Mouse (Mus musculus) 416B (cell line): ENCODE measurements around the gene Adgrf4.

Experiments used
- DNase-seq: peaks from one replicate; pipeline ENCODE4 v3.0.0; 2011; ENCODE audit warnings: low read depth

Adgrf4 gene

DNA sequence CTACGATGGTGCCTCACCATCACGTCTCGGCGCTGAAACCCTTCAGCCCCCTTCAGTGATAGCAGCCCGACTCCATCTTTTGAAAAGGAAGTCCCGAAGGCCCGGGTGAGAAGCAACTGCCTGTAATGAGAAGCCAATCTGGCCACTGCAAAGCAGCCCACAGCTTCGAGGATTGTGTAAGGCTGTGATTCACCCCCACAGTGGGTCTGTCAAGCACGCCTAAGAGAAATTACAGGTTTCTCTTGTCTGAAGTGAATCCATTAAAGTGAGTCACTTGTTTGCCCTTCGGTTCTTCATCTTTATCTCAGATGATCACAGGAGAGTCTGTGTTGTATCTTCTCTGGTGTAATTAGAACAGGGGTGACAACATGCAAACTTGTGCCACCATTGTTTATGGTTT is at the start of gene Adgrf4:
Gene Adgrf4 (minus strand): TSS at position 149 of the 400 bp plus-strand sequence.
- DNase-seq: no peak

DNA sequence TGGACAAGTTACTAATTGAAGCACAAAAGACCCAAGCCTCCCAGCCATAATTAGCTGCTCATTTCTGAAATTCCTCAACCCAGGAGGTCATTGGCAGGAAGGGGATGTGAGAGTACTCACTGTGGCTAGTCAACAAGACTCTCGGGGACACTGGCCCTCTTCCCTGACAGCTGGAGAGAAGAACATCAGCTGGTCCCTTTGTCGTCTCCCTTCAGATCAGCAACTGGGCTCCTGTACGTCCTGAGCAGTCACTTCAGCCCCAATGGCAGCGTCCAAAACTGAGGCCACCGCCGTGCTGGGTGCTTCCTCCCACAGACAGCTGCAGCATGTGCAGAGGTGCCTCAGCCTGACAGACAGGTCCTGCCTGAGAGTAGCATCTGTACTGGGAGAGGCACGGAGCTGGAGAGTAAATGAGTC is 49.7 kb upstream of the Adgrf4 start, which contains the start of gene Adgrf2:
Gene Adgrf2 (minus strand): TSS at position 379 of the 417 bp plus-strand sequence.
- no peak for DNase-seq

DNA sequence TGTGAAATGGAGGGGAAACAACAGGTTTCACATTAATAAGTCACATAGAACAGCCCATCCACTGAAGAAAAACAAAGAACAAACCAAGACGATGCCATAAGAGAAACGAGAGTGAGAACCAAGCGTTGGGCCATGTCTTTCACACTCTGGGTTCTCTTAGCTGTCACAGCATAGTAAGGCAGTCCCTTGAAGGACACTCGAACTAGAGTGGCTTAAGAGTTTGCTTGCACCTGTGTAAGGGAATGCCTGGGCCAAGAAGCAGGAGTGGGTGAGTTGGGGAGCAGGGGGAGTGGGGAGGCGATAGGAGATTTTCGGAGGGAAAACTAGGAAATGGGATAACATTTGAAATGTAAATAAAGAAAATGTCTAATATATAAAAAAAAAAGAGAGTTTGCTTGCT is 46.7 kb upstream of the Adgrf4 start:
- no peak for DNase-seq

GRCm38 (mm10) chr17:42717161-42717560 is 25.1 kb upstream of the Adgrf4 start:
- peak; percentile 38 for DNase-seq

DNA sequence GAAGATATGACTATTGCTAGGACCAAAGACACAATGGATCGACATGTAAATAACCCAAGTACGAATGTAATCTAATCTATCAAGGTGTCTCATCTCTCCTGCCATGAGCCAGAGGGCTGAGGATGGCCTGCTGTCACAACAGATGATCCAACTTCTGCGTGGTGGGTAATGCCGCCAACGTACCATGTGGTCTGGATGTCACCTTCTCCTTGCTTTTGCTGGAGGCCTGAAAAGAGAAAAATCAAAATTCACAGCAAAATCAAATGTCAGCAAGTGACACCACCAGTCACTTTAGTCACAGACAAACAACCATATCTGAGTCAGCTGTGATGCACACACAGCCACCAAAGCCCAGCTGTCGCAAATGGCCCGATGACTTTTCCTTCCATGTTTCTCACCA is 22.9 kb upstream of the Adgrf4 start:
- no peak for DNase-seq

- DNase-seq: no peak
Measured at GRCm38 (mm10) chr17:42710717-42711116, 18.6 kb upstream of the Adgrf4 start.

DNA sequence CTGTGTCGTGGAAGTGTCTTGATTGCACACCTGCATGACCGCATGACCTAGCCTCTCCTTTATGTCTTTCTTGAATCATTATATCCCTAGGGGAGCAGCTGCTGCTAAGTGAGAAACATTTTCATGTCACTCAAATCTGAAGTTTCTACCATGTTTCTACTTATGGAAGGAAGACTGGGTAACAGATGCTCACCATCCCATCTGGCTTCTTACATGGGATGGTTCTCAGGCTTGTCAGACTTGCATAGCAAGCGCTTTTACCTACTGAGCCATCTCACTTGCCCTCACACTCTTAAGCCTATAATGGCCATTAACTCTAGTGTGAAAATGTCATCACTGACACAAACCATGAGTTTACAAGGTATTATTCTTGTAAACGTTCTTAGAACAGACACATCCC is 13.5 kb upstream of the Adgrf4 start:
- DNase-seq: no peak

- DNase-seq: no peak
Measured at GRCm38 (mm10) chr17:42702198-42702597, 10.1 kb upstream of the Adgrf4 start.

GRCm38 (mm10) chr17:42694730-42695129 is 2.6 kb upstream of the Adgrf4 start:
- DNase-seq: no peak

DNA sequence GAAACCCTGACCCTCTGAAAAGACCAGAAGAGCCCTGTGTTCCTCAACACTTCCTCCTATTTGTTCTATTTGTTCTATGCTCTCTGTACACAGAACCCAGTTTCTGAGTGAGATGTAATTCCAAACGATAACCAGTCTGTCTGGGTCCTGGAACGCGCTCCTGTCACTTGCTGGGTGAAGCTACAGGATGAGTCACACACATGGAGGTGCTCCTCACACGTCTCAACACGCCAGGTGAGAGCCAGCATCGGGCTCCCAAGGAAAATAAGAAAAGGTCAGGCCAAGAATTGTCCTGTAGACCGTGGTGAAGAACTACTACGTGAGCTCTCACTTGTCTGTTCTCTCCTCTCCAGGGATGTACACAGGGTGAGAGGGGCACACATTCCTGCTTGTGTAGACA is 1.6 kb downstream of the Adgrf4 start:
- no peak for DNase-seq

DNA sequence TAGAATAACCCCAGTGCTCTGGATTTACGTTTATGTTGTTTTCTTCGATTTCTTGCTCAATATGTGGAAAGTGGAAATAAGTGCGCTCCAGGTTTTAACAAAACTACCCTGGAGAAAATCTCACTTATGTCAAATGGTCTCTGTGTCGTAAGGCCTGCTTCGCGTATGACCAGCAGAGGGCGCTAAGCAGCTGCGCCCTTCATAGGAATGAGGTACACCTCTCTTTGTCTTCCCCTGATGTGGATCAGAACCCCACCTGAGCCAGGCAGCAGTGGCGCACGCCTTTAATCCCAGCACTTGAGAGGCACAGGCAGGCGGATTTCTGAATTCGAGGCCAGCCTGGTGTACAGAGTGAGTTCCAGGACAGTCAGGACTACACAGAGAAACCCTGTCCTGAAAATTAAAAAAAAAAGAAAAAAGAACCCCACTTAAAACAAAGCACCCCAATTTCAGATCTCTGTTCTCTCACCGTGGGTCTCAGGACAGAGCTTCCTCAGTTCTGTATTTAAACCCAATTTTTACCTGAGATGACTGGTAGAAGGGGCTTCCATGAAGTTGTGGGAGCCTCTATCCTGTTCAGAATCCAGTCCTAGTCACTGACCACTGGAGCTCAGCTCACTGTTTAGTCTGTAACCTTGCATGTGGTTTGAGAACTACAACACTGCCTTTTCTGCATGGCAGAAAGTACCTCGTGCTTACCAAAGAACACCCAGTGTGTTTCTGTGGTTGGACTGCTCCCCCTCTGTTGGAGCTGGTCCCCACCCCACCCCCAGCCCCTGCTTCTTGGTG is 33.3 kb downstream of the Adgrf4 start:
- DNase-seq: peak; percentile 61

GRCm38 (mm10) chr17:42643416-42643815 is 48.7 kb downstream of the Adgrf4 start:
- no peak for DNase-seq

- DNase-seq: no peak
Measured at GRCm38 (mm10) chr17:42630206-42630605, 61.9 kb downstream of the Adgrf4 start.

GRCm38 (mm10) chr17:42613043-42613737 is 78.9 kb downstream of the Adgrf4 start:
- DNase-seq: peak; percentile 66

DNA sequence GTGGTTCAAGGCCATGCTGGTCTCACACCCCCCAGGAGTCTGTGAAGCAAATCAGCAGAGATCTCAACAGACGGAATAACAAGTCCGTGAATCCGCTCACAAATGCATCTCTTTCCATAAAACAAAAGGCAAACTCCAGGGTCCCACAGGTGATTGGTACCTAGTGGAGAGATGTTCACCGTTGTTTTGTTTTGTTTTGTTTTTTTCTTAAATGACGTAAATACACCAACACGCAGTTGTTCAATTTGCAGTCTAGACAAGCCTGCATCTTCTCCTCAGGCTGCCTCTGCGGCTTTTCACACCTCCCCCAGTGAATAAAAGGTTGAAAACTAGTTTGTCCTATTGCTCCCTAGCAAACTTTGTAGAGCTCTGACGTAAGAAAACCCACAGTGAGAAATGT is 80.8 kb downstream of the Adgrf4 start, which contains the start of gene Opn5:
Gene Opn5 (minus strand): TSS at position 101 of the 400 bp plus-strand sequence.
- no peak for DNase-seq

DNA sequence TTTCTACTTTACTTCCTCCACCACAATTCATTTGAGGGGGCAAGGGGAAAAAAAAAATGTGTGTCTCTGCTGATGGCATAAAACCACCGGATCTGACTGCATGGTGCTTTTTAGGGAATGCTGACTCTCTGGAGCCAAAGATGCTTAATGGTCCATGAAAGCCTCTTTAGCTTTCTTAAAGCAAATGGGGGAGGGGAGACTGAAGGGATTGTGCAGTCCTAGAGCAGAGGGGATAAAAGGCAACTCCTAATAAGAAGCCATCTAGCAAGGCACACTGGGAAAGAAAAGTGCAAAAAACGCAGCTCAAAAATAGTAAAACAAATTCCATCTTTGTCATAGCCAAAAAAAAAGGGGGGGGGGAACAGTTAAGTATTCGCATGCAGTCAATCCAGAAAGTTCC is 83.8 kb downstream of the Adgrf4 start:
- no peak for DNase-seq
